Mouse (Mus musculus) c-Kit-positive CD71-negative TER-119-negative erythroid progenitor cells, embryonic 14.5 days (primary cell): ENCODE measurements around the gene Itga11.
"Not testable (repeated sequence)": the region's sequence is repeated elsewhere in the genome, so short reads cannot be mapped to it uniquely, and the experiment has no call there.

Source experiments
- DNase-seq: peaks from one replicate; pipeline ENCODE4 v3.0.0-alpha.2; 2013; ENCODE audit warnings: low read depth

Gene Itga11

DNA sequence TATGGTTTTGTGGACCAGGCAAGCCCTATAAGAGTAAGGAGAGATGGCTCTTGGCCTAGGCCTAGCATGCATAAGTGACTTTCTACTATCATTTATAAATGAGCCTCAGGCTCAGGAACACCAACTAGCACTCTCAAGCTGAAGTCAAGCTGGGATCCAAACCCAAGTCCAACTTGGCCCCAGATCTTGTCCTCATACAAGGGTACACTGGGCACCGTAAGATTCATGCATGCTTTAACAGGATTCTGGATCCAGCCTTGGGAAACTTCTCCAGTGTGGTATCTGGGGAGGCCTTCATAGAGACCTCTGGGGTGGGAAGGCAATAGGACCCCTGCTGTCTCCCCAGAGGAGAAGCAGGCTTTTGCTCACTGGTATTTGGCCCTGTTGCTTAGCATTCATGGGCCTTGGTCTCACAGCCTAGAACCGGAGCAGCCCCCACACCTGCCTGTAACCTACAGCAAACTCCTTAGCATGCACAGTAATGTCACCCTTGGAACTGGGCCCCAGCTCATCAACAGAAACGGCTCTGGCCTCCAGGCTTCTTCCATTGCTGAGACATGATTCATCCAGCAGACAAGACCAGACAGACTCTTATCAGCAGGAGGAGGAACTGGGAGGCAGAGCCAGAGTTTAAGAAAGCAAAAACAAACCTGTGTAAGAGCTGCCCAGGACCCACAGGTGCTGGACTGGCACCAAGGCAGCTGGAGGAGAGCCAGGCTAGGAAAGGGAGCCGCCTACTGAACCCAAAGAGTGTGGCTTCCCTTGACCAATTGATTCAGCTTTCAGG lies 140.4 kb downstream of the Itga11 start:
- no peak for DNase-seq

DNA sequence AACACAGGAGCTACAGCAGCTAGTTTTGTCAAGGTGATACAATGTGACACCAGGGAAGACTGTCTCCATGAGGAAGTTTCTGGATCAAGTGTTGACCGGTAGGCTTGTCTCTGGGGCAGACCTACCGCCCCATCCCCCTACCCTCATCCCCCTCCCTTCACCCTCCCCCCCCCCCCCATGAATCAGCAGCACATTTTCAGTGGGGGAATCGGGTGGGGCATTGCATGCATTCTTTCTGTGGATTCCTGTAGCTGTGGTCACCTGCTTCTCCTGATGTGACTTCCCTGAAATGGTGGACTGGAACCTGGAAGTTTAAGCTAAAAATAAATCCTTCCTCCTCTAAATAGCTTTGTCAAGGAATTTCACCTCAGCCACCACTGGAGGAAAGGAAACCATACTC lies 141.9 kb downstream of the Itga11 start:
- DNase-seq = no peak

DNA sequence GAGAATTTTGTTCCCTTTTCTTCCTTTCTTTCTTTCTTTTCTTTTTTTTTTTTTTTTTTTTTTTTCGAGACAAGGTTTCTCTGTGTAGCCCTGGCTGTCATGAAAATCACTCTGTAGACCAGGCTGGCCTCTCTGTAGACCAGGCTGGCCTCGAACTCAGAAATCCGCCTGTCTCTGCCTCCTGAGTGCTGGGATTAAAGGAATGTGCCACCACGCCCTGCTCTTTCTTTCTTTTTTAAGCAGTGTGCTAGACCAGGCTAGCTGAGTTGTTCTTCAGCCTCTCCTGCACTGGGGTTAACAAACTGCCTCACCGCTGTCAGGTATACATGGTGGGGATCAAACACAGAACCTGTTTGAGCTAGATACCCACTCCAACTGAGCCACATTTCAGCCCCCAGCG lies 142.3 kb downstream of the Itga11 start:
- DNase-seq = not testable (repeated sequence)

DNA sequence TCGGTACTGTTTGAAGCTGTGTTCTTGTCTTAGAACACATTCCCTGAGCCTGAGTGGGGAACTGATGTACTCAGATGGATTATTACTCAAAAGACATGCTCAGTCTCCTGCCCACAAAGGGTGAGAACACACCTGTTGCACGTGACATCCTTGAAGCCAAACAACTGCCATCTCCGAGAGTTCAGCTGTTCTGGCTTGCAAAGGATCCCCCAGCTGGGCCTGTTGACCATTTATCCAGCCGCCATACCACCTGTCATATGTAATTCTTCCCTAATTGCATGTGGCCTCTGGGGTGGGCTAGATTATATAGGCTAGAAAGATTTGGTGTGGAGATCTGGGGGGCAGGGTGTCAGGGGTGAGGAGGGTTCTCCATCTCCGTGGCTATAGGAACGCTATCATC lies 143.2 kb downstream of the Itga11 start:
- DNase-seq = no peak

DNA sequence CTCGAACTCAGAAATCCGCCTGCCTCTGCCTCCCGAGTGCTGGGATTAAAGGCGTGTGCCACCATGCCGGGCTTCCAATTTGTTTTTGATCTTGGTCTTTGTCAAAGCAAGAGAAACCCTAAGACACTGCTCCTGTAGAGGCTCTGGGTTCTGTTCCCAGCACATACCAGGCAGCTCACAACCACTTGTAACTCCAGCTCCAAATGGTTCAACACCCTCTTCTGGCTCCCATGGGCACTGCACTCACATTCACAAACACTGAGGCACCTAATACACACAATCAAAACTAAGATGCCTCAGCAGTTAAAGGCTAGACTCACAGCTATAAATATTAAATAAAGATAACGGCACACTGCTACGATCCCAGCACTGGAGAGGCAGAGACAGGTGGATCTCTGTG lies 144.2 kb downstream of the Itga11 start:
- DNase-seq = no peak

DNA sequence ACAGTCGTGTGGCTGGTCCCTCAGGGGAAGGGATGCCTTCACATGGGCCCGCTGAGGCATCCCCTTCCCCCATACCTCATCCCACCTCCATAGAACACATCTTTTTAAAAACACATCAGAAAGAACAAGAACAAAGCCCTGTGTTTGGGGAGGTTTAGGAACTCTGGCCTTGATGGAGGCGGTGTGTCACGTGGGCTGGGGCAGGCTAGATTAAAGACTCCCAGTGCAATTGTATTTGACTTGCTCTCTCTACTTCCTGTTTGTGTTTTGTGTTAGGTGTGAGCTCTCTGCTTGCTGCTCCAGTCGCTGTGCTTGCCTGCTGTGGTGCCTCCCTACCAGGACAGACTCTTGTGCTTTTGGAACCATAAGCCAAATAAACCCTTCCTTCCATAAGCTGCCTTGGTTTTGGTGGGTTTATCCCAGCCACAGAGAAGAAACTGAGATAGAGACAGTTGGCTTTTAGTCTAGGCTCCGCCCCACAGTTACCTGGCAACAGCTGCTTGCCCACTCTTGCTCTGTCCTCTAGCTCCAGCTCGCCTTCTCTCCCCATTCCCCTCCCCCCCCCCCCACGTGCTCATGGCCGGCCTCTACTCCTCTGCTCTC lies 148.3 kb downstream of the Itga11 start:
- no peak for DNase-seq

DNA sequence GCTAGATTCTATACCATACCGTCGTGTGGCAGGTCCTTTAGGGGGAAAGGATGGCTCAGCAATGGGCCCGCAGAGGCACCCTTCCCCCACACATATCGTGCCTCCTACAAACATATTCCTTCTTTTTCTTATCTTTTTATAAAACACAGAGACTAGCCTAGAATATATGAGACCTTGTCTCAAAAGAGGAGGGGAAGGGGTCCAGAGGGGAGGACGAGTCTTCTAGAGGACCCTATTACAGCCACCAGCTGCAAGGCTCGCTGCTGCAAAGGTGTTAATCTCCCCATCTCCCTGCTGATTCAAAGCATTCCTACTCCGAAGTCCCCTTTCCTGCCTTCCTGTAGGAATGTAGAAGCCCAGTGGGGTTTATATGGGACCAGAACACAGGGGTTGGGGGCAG lies 148.8 kb downstream of the Itga11 start:
- DNase-seq = no peak

DNA sequence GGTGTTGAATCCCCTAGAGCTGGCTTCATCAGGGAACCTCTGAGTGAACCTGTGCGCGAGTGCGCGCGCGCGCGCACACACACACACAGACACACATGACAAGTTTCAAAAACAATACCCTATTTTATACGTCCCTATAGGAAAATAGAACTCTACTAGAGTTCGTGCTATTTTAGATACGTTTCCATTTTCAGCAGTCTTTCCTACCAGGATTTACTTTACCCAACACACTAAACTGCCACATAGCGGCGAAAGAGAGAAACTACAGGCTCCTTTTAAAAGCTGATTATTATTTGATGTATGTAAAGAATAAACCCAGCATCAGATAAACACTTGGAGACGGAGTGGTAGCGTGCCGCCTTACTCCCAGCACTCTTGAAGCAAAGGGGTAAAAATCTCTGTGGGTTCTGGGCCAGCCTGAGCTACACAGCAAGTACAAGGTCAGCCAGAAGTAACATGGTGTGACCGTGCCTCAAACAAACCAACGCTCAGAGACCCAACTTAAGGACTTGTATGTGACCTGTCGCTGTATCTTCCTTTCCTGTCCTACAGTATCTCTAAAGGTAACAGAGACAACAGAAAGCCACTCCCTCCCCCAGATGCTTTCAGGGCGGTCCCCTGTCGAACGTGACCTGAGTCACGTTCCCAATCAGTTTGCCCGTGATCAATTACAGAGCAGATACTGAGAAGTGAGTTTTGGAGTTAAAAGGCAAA lies 150.5 kb downstream of the Itga11 start:
- peak; percentile 42 for DNase-seq

DNA sequence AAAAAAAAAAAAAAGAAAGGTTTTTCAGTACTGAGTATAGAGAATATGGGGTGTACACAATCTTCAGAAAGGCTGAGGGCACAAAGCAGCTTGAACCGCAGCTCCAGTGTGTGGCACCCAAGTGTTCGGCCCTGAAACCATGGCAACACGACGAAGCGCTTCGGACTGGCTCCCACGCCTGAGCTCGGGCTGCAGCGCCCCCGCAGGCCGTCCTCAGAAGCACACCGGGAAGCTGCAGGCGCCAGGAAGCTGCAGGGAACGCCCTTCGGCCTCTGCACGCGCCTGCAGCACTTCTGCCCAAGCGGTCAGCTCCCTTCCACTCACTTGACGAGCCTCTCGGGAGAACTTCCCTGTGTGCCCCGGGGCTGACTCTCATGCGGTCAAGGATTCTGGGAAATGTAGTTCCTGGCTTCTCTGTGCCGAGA lies 151.0 kb downstream of the Itga11 start:
- DNase-seq = peak; percentile 93

DNA sequence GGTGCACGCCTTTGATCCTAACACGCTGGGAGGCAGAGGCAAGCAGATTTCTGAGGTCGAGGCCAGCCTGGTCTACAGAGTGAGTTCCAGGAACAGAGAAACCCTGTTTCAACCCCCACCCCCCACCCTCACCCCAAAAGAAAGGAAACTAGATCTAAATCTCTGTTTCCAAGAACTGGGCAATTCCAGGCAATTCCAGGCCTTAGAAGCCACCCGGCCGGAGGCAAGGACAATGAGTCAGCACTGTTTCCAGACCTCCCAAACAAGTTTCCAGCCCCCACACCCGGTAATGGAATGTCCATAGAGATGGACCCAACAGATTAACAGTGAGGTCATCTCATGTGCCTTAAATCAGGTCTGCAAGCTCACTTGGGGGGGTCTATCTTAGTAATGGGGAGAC lies 152.3 kb downstream of the Itga11 start:
- DNase-seq = no peak
